Mouse (Mus musculus): ENCODE measurements around the gene Hist2h2aa2.

The Hist2h2aa2 gene

DNA sequence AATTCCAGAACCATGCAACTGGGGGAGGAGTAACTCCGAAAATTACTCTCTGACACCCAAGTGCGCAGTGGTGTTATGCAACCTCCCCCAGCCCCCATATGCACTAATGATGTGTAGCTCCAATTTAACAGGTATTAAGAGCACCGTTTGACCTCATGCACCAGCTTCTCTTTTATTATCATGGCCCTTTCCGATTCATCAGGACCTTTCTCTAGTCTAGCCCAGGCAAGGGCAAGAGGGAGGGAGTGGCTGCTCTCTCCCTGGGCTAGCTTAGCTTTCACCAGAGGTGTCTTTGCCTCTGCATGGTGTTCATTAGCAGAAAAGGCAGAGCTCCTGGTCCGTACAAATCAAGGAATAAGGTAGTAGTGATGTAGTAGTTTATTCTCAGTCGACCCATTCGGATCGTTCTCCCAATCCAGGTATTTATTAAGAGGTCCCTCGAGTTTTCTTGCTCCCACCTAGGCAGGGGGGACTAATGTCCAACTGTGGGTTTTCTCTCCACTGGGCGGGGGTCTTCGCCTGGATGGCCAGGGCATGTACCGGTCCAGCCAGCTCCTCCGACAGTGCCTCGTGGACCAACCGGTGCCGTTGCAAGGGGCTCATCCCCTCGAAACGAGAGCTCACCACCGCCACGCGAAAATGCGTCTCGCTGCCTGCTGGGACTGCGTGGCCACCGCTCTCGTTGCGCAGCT, 43.5 kb downstream of the Hist2h2aa2 start:
- DNase-seq = no peak

DNA sequence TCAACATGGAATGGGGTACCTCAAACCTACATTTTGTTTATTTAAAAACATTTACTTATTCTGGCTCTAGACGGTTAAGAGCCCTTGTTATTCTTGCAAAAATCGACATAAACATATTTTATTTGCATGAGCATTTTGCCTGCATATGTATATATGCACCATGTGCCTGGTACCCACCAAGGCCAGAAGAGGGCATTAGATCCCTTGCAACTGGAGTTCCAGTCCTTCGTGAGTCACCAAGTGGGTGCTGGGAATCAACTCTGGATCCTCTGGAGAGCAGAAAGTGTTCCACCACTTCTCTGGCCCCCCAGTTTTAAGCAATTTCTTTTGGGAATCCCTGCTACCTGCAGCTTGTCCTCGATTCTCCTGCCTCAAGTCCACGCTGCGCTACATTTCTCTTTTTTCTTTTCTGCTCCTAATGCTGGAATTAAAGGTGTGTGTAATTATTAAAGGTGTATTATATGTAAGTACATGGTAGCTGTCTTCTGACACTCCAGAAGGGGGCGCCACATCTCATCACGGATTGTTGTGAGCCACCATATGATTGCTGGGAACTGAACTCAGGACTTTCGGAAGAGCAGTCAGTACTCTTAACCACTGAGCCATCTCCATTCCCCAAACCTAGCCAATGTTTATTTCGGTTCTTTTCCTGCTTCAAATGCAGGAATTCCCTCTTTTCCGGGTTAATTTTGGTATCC, 44.3 kb downstream of the Hist2h2aa2 start:
- no peak for DNase-seq

DNA sequence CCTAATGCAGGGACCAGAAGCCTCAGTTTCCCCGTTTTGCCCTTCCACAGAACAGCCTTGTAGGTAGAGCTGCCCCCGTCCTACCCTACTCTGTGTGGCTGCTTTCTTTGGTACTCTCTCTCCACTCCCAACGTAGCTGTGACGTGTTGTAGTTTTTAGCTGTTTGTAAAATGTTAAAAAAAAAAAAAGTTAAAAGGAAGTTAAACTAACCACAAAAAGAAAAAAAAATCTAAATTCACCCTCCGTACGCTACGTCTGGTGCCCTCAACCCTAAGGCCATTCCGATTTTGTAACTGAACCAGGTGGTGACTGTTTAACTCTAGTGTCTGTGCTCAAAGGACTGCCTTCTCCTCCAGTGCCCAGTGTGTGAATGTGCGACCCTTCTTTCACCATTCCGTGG, 45.1 kb downstream of the Hist2h2aa2 start:
- no peak for DNase-seq

- peak in 1 of 2 experiments; percentile 64 for DNase-seq
Measured at GRCm38 (mm10) chr3:96192977-96193376, 47.1 kb downstream of the Hist2h2aa2 start.
